ENCODE assay signal across 12 mouse cellular contexts in genomic region chr6:146009163-146009915, GRCm38 (mm10).
DNase-seq lines count a peak whose midpoint lies in the region; ATAC-seq and TF ChIP-seq lines count a peak whose summit lies in the region.
"Had no signal": no experiment of that assay in that cellular context is flagged by ENCODE, and none has a peak within 500 bp of the region (broad histone marks: within the 10 kb centered on the region; RNA-seq: fewer than 3 reads in every experiment).

No protein-coding gene starts in this region.

- no peak for ATAC-seq in midbrain, embryonic 15.5 days (replicated peaks)
- no peak for ATAC-seq in kidney, embryonic 16.5 days (ENCODE audit: low FRiP score, low TSS enrichment)

- H3K4me2 ChIP-seq in midbrain, embryonic 15.5 days = no peak overlapping the region
- no peak overlapping the region for H3K4me2 ChIP-seq in kidney, embryonic 16.5 days (replicated peaks; ENCODE audit: low read depth, low read length)
- H3K4me2 ChIP-seq: kidney, embryonic 15.5 days; stomach, embryonic 15.5 days had no signal

- no peak overlapping the region for H3K9ac ChIP-seq in heart, adult 2 months (ENCODE audit: low read depth, low read length)
- H3K9ac ChIP-seq in midbrain, embryonic 15.5 days = no peak overlapping the region
- no peak overlapping the region for H3K9ac ChIP-seq in kidney, embryonic 16.5 days (replicated peaks; ENCODE audit: low read length)
- H3K9ac ChIP-seq: liver, embryonic 14.5 days; stomach, embryonic 15.5 days had no signal

- no peaks in the 10 kb centered on the region for H3K9me3 ChIP-seq in midbrain, embryonic 10.5 days (replicated peaks)
- H3K9me3 ChIP-seq in midbrain, embryonic 15.5 days = no peaks in the 10 kb centered on the region
- no peaks in the 10 kb centered on the region for H3K9me3 ChIP-seq in kidney, embryonic 16.5 days (ENCODE audit: low read length)
- H3K9me3 ChIP-seq: kidney, embryonic 15.5 days; stomach, embryonic 15.5 days had no signal

- no peaks in the 10 kb centered on the region for H3K79me2 ChIP-seq in heart, adult 2 months (replicated peaks; ENCODE audit: control insufficient read depth, insufficient read depth, low read length)

- TF ChIP-seq EP300 in heart, adult 2 months (IDR thresholded peaks at IDR 0.05; ENCODE audit: insufficient read depth, low read depth, low read length) = no peak

- H3K27me3 ChIP-seq in heart, adult 2 months (ENCODE audit: control insufficient read depth, insufficient read depth, low read length) = no peaks in the 10 kb centered on the region
- peaks cover 7% of the 10 kb centered on the region for H3K27me3 ChIP-seq in midbrain, embryonic 10.5 days (ENCODE audit: low read depth, poor library complexity, severe bottlenecking)
- no peaks in the 10 kb centered on the region for H3K27me3 ChIP-seq in midbrain, embryonic 15.5 days (replicated peaks)
- H3K27me3 ChIP-seq in kidney, embryonic 16.5 days (ENCODE audit: insufficient read depth, low read length) = no peaks in the 10 kb centered on the region
- H3K27me3 ChIP-seq: kidney, embryonic 15.5 days; stomach, embryonic 15.5 days had no signal

- DNase-seq in heart, adult 2 months = no peak
- no peak for DNase-seq in heart, postnatal 4 days
- no peak for DNase-seq in midbrain, embryonic 10.5 days (ENCODE audit: low spot score)
- DNase-seq in cerebellum, postnatal 25 days = peak; percentile 32 to 42
- DNase-seq in retina, embryonic 14.5 days (ENCODE audit: low spot score) = peak; percentile 30
- no peak for DNase-seq in kidney, adult 9 months
- DNase-seq: thymus, postnatal 36 days had no signal

- H3K27ac ChIP-seq in heart, adult 2 months = peak overlapping the region; percentile 66
- H3K27ac ChIP-seq in midbrain, embryonic 10.5 days (replicated peaks) = 0 out of 2 replicates have a peak overlapping the region, but pooled peaks have one; percentile 33
- no peak overlapping the region; the same call in 1 of the 2 replicates for H3K27ac ChIP-seq in midbrain, embryonic 15.5 days
- no peak overlapping the region for H3K27ac ChIP-seq in kidney, embryonic 16.5 days (ENCODE audit: low read length)
- H3K27ac ChIP-seq: liver, embryonic 14.5 days; stomach, embryonic 15.5 days had no signal

- H3K4me3 ChIP-seq in heart, adult 2 months = no peak overlapping the region
- H3K4me3 ChIP-seq in midbrain, embryonic 10.5 days = no peak overlapping the region
- H3K4me3 ChIP-seq in midbrain, embryonic 15.5 days = no peak overlapping the region
- H3K4me3 ChIP-seq in kidney, embryonic 16.5 days (ENCODE audit: low read length) = no peak overlapping the region
- H3K4me3 ChIP-seq: kidney, embryonic 15.5 days; stomach, embryonic 15.5 days had no signal

- no peak for TF ChIP-seq CTCF in heart, adult 2 months (IDR thresholded peaks at IDR 0.05)

- intact Hi-C loops in heart, adult 2 months (cut with DNase I) = no loop called here

- 75% methylated on average over 10 of the region's 10 CpGs for WGBS in heart, adult 2 months
- WGBS in midbrain, embryonic 10.5 days = 53% methylated on average over 10 of the region's 10 CpGs
- WGBS in midbrain, embryonic 15.5 days = 47% methylated on average over 10 of the region's 10 CpGs
- 62% methylated on average over 10 of the region's 10 CpGs for WGBS in kidney, embryonic 16.5 days

- TF ChIP-seq POLR2A in heart, adult 2 months (IDR thresholded peaks at IDR 0.05; ENCODE audit: insufficient read depth, low read depth, low read length) = no peak

- H3K36me3 ChIP-seq in heart, adult 2 months (ENCODE audit: control insufficient read depth, insufficient read depth, low read length) = no peaks in the 10 kb centered on the region
- H3K36me3 ChIP-seq in midbrain, embryonic 10.5 days = no peaks in the 10 kb centered on the region
- H3K36me3 ChIP-seq in midbrain, embryonic 15.5 days (replicated peaks) = no peaks in the 10 kb centered on the region
- no peaks in the 10 kb centered on the region for H3K36me3 ChIP-seq in kidney, embryonic 16.5 days (ENCODE audit: insufficient read depth, low read length)
- H3K36me3 ChIP-seq: kidney, embryonic 15.5 days; stomach, embryonic 15.5 days had no signal

- H3K4me1 ChIP-seq in heart, adult 2 months (ENCODE audit: control insufficient read depth, insufficient read depth, low read length) = peaks cover 12% of the 10 kb centered on the region
- peaks cover 37% of the 10 kb centered on the region for H3K4me1 ChIP-seq in midbrain, embryonic 10.5 days
- H3K4me1 ChIP-seq in midbrain, embryonic 15.5 days = peaks cover 31% of the 10 kb centered on the region
- H3K4me1 ChIP-seq in kidney, embryonic 16.5 days (ENCODE audit: insufficient read depth, low read length) = peaks cover 26% of the 10 kb centered on the region
- H3K4me1 ChIP-seq: stomach, embryonic 15.5 days had no signal

Comparison
In these comparisons a context has a peak if more than half of its experiments do, and no peak if none do; other contexts are left out.
1. H3K27ac ChIP-seq: peak in heart, adult 2 months (single experiment) and midbrain, embryonic 10.5 days (single experiment); none in midbrain, embryonic 15.5 days (single experiment) and kidney, embryonic 16.5 days (single experiment).
2. DNase-seq: peak in cerebellum, postnatal 25 days (2 of 2) and retina, embryonic 14.5 days (single experiment); none in heart, adult 2 months (0 of 2), heart, postnatal 4 days (single experiment), midbrain, embryonic 10.5 days (single experiment) and kidney, adult 9 months (single experiment).